Comparison of ENCODE assay signal across 8 mouse cellular contexts in genomic region chr16:57362679-57363401, GRCm38 (mm10). TPM values are rescaled to one million over a fixed set of nuclear protein-coding genes. Genes with fewer than 3 reads are reported as not detected.
A peak's percentile ranks its signal among the peaks of the same experiment; 100 is the strongest.
DNase-seq lines count a peak whose midpoint lies in the region; ATAC-seq lines count a peak whose summit lies in the region.

No protein-coding gene starts in this region.

- H3K4me1 ChIP-seq in hindbrain, embryonic 15.5 days (replicated peaks) = peaks cover 9% of the 10 kb centered on the region

- no peak overlapping the region for H3K4me3 ChIP-seq in hindbrain, embryonic 15.5 days

- peak; percentile 89 for ATAC-seq in hindbrain, embryonic 15.5 days (ENCODE audit: low FRiP score, low read depth)
- ATAC-seq in erythroid progenitor cell, adult 5-6 weeks (replicated peaks; ENCODE audit: low FRiP score, poor library complexity, severe bottlenecking) = no peak

- H3K4me2 ChIP-seq in hindbrain, embryonic 15.5 days = peak overlapping the region; percentile 38

- no peaks in the 10 kb centered on the region for H3K36me3 ChIP-seq in hindbrain, embryonic 15.5 days

- no peak overlapping the region for H3K9ac ChIP-seq in hindbrain, embryonic 15.5 days

- H3K27me3 ChIP-seq in hindbrain, embryonic 15.5 days = no peaks in the 10 kb centered on the region

- WGBS in hindbrain, embryonic 15.5 days = 34% methylated on average over 18 of the region's 18 CpGs

- H3K27ac ChIP-seq in hindbrain, embryonic 15.5 days (replicated peaks) = no peak overlapping the region

- DNase-seq in adrenal gland, adult 8-10 months = peak; percentile 71
- peak; percentile 30 to 39 for DNase-seq in cerebellum, postnatal 4 days (ENCODE audit: low spot score in 2 of 2)
- DNase-seq in gastrocnemius, postnatal 14 days = peak; percentile 68
- DNase-seq in left cerebral cortex, adult 11 months (ENCODE audit: low spot score) = peak; percentile 24
- peak; percentile 72 for DNase-seq in lung, postnatal 14 days
- peak; percentile 51 to 53 for DNase-seq in right cerebral cortex, adult 2 months (ENCODE audit: low spot score in 2 of 2)

- intact Hi-C loops in gastrocnemius, postnatal 14 days (cut with DNase I; ENCODE audit: low total_unique reads) = no loop called here

- no peaks in the 10 kb centered on the region for H3K9me3 ChIP-seq in hindbrain, embryonic 15.5 days

RNA-seq across cellular contexts. Expression of gene Filip1l, which starts 9.9 kb away (rescaled TPM):
- 10 to 100 TPM; 15.2 to 32.3 (median 24.5) TPM for total RNA-seq in adrenal gland, adult 8-10 months (2022)
- total RNA-seq in gastrocnemius, postnatal 14 days (2021) = 10 to 100 TPM; 44.5 to 46.5 TPM
- polyA plus RNA-seq in hindbrain, embryonic 15.5 days (2015; fragmentation: Nextera tagmentation; extraction: Ambion mirVana) = 2.5 and 2.6 TPM in 2 replicates
- total RNA-seq in erythroid progenitor cell, adult 5-6 weeks (2015; ENCODE audit: low replicate concordance) = 13.4 and 20.2 TPM in 2 replicates
- 6.1 and 10.1 TPM in 2 replicates for total RNA-seq in erythroid progenitor cell, adult 5-6 weeks (2017; ENCODE audit: low replicate concordance)
